Mouse (Mus musculus): Measurements from ENCODE around the gene Cops8. TPM values are rescaled to one million over a fixed set of nuclear protein-coding genes. Genes with fewer than 3 reads are reported as not detected.

The Cops8 gene
- 125 TPM for total RNA-seq (2023)

GRCm38 (mm10) chr1:90602759-90603560 lies at the start of gene Cops8:
Gene Cops8 (plus strand): TSS chr1:90602981.

Other genes with a start within 250 kb of the Cops8 start
- 0.35 TPM for gene Col6a3, start 241.0 kb downstream of the Cops8 start, total RNA-seq (2023)

All from CD4-positive naive resting alpha-beta T cell, adult 57 days (primary cell).